Mouse (Mus musculus) midbrain, embryonic 15.5 days (tissue): ENCODE measurements at regions not wholly inside any gene's neighbourhood (a gene's known extent, or its start where the extent isn't known, plus 50 kb on each side); places are given as distances from the start of the nearest gene placed in this dataset.

Experiments
- ATAC-seq: fragments of 200-750 bp; cut with Nextera tagmentation; replicated peaks from 2 replicates; pipeline ENCODE4 v1.8.0; 2017; ENCODE audit warnings: moderate TSS enrichment
- H3K27ac ChIP-seq: fragments of 300-500 bp; sonication (generic); 2 replicates; pipeline ENCODE4 v1.5.1; 2015; ENCODE audit warnings: mild to moderate bottlenecking, inconsistent platforms
- H3K27me3 ChIP-seq: fragments of 300-500 bp; sonication (generic); replicated peaks from 2 replicates; pipeline ENCODE4 v1.6.1; 2015; ENCODE audit warnings: inconsistent platforms
- H3K36me3 ChIP-seq: fragments of 300-500 bp; sonication (generic); replicated peaks from 2 replicates; pipeline ENCODE4 v1.6.1; 2015; ENCODE audit warnings: inconsistent platforms
- H3K4me1 ChIP-seq: fragments of 300-500 bp; sonication (generic); 2 replicates; pipeline ENCODE4 v1.6.1; 2015; ENCODE audit warnings: inconsistent platforms
- H3K4me2 ChIP-seq: fragments of 300-500 bp; sonication (generic); 2 replicates; pipeline ENCODE4 v1.6.1; 2015; ENCODE audit warnings: inconsistent platforms, mild to moderate bottlenecking, moderate library complexity
- H3K4me3 ChIP-seq: fragments of 300-500 bp; sonication (generic); 2 replicates; pipeline ENCODE4 v1.5.1; 2015; ENCODE audit warnings: mild to moderate bottlenecking, inconsistent platforms
- H3K9ac ChIP-seq: fragments of 300-500 bp; sonication (generic); 2 replicates; pipeline ENCODE4 v1.6.1; 2015; ENCODE audit warnings: mild to moderate bottlenecking, inconsistent platforms
- H3K9me3 ChIP-seq: fragments of 300-500 bp; sonication (generic); 2 replicates; pipeline ENCODE4 v1.6.1; 2016; ENCODE audit warnings: inconsistent platforms
- WGBS: fragments of 180-500 bp; shearing (Covaris S2); methylation state at CpG from one replicate; pipeline ENCODE4 v1.1.7; 2015; ENCODE audit warnings: mixed read lengths; 5-methylcytosine and 5-hydroxymethylcytosine counted together

DNA sequence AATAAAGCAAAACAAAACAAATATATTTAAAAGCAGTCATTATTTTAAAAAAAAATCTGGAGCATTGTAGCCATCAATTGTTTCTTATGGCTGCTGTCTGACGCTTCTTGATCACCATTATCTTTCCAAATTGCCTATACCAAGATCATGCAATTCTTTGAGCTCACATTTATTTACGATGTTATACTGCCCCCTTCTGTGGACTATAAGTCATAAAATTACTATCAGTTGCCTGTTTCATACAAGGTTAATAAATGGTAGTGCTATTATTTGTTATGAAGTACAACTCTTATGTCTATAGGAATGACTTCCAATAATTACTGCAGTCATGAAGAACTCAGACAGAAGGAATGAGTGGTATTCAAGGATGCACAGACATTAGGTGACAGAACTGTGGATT lies 57.3 kb upstream of the Eda2r start:
- Histone ChIP-seq H3K27me3 (no peaks in the 10 kb centered on the region), H3K9me3 (no peaks in the 10 kb centered on the region), H3K4me2 (no peak overlapping the region), H3K4me3 (no peak overlapping the region), H3K4me1 (no peaks in the 10 kb centered on the region), H3K36me3 (no peaks in the 10 kb centered on the region), H3K27ac (no peak overlapping the region), H3K9ac (no peak overlapping the region)
- no peak for ATAC-seq
- WGBS: 37% methylated on average over 2 of the region's 2 CpGs

DNA sequence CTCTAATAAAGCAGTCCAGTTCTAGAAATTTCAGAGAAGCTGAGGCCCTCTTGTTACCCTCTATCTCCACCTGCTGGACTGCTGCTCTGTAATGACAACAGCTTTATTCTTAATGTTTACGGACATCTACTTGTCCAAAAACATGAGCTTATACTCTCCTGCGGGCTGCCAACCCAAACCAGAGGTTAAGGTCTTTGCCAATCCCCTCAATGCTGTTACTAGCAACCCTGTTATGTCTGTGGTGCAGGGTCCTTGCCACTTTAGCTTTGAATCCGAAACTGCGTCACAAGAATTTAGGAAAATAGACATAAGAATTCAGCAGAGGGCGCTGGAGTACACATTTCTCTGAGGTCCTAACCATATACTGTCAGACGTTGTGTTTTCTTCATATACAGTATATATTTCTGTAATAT lies 54.4 kb upstream of the Eda2r start:
- Histone ChIP-seq H3K9ac (peak overlapping the region; percentile 45; the same call in 1 of the 2 replicates), H3K4me3 (peak overlapping the region; percentile 38), H3K4me1 (no peaks in the 10 kb centered on the region), H3K27ac (no peak overlapping the region), H3K36me3 (no peaks in the 10 kb centered on the region), H3K4me2 (peak overlapping the region; percentile 53), H3K9me3 (no peaks in the 10 kb centered on the region), H3K27me3 (no peaks in the 10 kb centered on the region)
- 14% methylated on average over 6 of the region's 6 CpGs for WGBS
- peak; percentile 93 for ATAC-seq
